Mouse (Mus musculus): ENCODE results near the gene Nisch. TPM values are rescaled to one million over a fixed set of nuclear protein-coding genes. Genes with fewer than 3 reads are reported as not detected.

The Nisch gene
- polyA plus RNA-seq, 1 experiment from 2014 or later: 346 TPM

DNA sequence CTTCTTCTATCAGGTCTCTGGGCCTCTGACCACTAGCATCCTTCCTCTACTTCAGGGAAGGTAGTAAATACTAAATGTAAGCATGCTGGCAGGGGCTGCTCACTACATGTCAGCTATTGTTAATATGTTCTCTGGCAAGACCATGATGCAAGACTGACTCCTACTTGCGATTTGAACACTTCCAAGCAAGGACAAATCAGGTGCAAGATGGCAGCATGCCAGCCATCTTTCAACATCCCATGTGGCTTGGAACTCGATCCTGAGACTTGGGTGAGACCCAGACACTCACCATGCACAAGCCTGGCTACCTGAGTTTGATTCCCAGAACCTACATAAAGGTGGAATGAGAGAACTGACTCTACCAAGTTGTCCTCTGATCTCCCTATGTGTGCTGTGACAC is 24.8 kb downstream of the Nisch start:
- Histone ChIP-seq H3K9me3 (ENCODE audit: control insufficient read depth, low read length) (no peaks in the 10 kb centered on the region), H3K4me1 (ENCODE audit: control insufficient read depth, insufficient read depth, low read length) (no peaks in the 10 kb centered on the region), H3K27ac (replicated peaks; ENCODE audit: low read depth, low read length) (no peak overlapping the region), H3K27me3 (ENCODE audit: control insufficient read depth, insufficient read depth, low read length) (no peaks in the 10 kb centered on the region), H3K36me3 (ENCODE audit: control insufficient read depth, insufficient read depth, low read length) (peaks cover 46% of the 10 kb centered on the region), H3K4me3 (ENCODE audit: low read depth, low read length) (no peak overlapping the region), H3K4me2 (ENCODE audit: low read depth, severe bottlenecking) (no peak overlapping the region), H3K9ac (ENCODE audit: low read length) (no peak overlapping the region)
- no peak for DNase-seq (ENCODE audit: low spot score)
- no peak for ATAC-seq (ENCODE audit: insufficient number of reproducible peaks, low FRiP score, low TSS enrichment, low read depth)
- 85% methylated on average over 2 of the region's 2 CpGs for WGBS

- no peak overlapping the region for H3K9ac ChIP-seq (ENCODE audit: low read length)
- H3K36me3 ChIP-seq (ENCODE audit: control insufficient read depth, insufficient read depth, low read length): peaks cover 61% of the 10 kb centered on the region
- H3K4me2 ChIP-seq (ENCODE audit: low read depth, severe bottlenecking): no peak overlapping the region
- H3K4me1 ChIP-seq (ENCODE audit: control insufficient read depth, insufficient read depth, low read length): no peaks in the 10 kb centered on the region
- no peak overlapping the region for H3K27ac ChIP-seq (replicated peaks; ENCODE audit: low read depth, low read length)
- ATAC-seq (ENCODE audit: insufficient number of reproducible peaks, low FRiP score, low TSS enrichment, low read depth): no peak
- no peaks in the 10 kb centered on the region for H3K27me3 ChIP-seq (ENCODE audit: control insufficient read depth, insufficient read depth, low read length)
- no peak for DNase-seq (ENCODE audit: low spot score)
- WGBS: 90% methylated on average over 3 of the region's 3 CpGs
- no peaks in the 10 kb centered on the region for H3K9me3 ChIP-seq (ENCODE audit: control insufficient read depth, low read length)
- no peak overlapping the region for H3K4me3 ChIP-seq (ENCODE audit: low read depth, low read length)
Observed at GRCm38 (mm10) chr14:31189348-31189747, 27.4 kb downstream of the Nisch start.

GRCm38 (mm10) chr14:31188771-31189181 is 28.0 kb downstream of the Nisch start:
- 96% methylated on average over 6 of the region's 6 CpGs for WGBS

DNA sequence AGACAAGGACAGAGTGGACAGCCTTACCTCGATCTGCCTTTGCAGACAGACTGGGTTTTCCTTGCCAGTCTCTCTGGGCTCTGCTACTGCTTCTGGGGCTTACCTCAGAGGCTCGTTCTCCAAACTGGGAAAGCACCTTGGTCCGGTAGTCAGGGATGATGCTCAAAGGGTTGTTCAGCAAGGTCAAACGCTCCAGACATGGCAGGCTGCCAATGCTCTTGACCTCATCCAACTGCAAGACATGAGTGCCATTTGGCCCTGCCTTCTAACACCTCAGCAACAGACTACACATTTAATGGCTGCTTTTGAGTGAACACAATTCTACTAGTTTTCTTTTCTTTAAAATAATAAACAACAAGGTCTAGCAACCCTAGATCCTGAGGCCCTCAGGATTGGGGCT is 30.1 kb downstream of the Nisch start:
- WGBS: 92% methylated on average over 4 of the region's 4 CpGs
- ATAC-seq (ENCODE audit: insufficient number of reproducible peaks, low FRiP score, low TSS enrichment, low read depth) (no peak), DNase-seq (ENCODE audit: low spot score) (no peak)
- Histone ChIP-seq H3K9ac (ENCODE audit: low read length) (no peak overlapping the region), H3K36me3 (ENCODE audit: control insufficient read depth, insufficient read depth, low read length) (peaks cover 69% of the 10 kb centered on the region), H3K27ac (replicated peaks; ENCODE audit: low read depth, low read length) (no peak overlapping the region), H3K4me1 (ENCODE audit: control insufficient read depth, insufficient read depth, low read length) (no peaks in the 10 kb centered on the region), H3K4me2 (ENCODE audit: low read depth, severe bottlenecking) (no peak overlapping the region), H3K9me3 (ENCODE audit: control insufficient read depth, low read length) (no peaks in the 10 kb centered on the region), H3K27me3 (ENCODE audit: control insufficient read depth, insufficient read depth, low read length) (no peaks in the 10 kb centered on the region), H3K4me3 (ENCODE audit: low read depth, low read length) (no peak overlapping the region)

More at GRCm38 (mm10) chr14:31188771-31189181, 28.0 kb downstream of the Nisch start:
- DNase-seq (ENCODE audit: low spot score) (no peak), ATAC-seq (ENCODE audit: insufficient number of reproducible peaks, low FRiP score, low TSS enrichment, low read depth) (no peak)
- Histone ChIP-seq H3K36me3 (ENCODE audit: control insufficient read depth, insufficient read depth, low read length) (peaks cover 64% of the 10 kb centered on the region), H3K9me3 (ENCODE audit: control insufficient read depth, low read length) (no peaks in the 10 kb centered on the region), H3K9ac (ENCODE audit: low read length) (no peak overlapping the region), H3K4me3 (ENCODE audit: low read depth, low read length) (no peak overlapping the region), H3K4me1 (ENCODE audit: control insufficient read depth, insufficient read depth, low read length) (no peaks in the 10 kb centered on the region), H3K4me2 (ENCODE audit: low read depth, severe bottlenecking) (no peak overlapping the region), H3K27me3 (ENCODE audit: control insufficient read depth, insufficient read depth, low read length) (no peaks in the 10 kb centered on the region), H3K27ac (replicated peaks; ENCODE audit: low read depth, low read length) (no peak overlapping the region)

- Histone ChIP-seq H3K9me3 (ENCODE audit: control insufficient read depth, low read length) (no peaks in the 10 kb centered on the region), H3K36me3 (ENCODE audit: control insufficient read depth, insufficient read depth, low read length) (peaks cover 71% of the 10 kb centered on the region), H3K9ac (ENCODE audit: low read length) (no peak overlapping the region), H3K4me3 (ENCODE audit: low read depth, low read length) (no peak overlapping the region), H3K4me2 (ENCODE audit: low read depth, severe bottlenecking) (no peak overlapping the region), H3K27ac (replicated peaks; ENCODE audit: low read depth, low read length) (no peak overlapping the region), H3K4me1 (ENCODE audit: control insufficient read depth, insufficient read depth, low read length) (no peaks in the 10 kb centered on the region), H3K27me3 (ENCODE audit: control insufficient read depth, insufficient read depth, low read length) (no peaks in the 10 kb centered on the region)
- 92% methylated on average over 12 of the region's 12 CpGs for WGBS
- ATAC-seq (ENCODE audit: insufficient number of reproducible peaks, low FRiP score, low TSS enrichment, low read depth): no peak
- no peak for DNase-seq (ENCODE audit: low spot score)
Observed at GRCm38 (mm10) chr14:31184195-31184594, 32.6 kb downstream of the Nisch start.

DNA sequence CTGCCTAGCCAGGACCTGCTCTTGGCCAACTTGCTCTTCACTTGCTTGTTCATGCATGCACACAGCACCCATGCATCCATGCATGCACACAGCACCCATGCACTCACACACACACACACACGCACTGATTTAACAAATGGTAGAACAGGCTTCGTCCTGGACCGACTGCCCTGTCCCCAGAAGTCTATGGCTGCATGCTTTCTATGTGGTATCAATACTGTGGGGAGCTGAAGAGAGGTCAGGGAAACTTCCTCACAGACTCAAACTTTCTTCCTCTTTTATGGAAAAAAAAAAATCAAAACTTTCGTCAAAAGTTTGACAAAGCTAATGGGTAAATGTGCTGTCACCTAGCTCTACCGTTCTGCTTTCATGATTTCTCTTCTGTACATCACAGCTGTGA is 33.2 kb downstream of the Nisch start:
- Histone ChIP-seq H3K36me3 (ENCODE audit: control insufficient read depth, insufficient read depth, low read length) (peaks cover 68% of the 10 kb centered on the region), H3K4me1 (ENCODE audit: control insufficient read depth, insufficient read depth, low read length) (no peaks in the 10 kb centered on the region), H3K27ac (replicated peaks; ENCODE audit: low read depth, low read length) (no peak overlapping the region), H3K4me3 (ENCODE audit: low read depth, low read length) (no peak overlapping the region), H3K27me3 (ENCODE audit: control insufficient read depth, insufficient read depth, low read length) (no peaks in the 10 kb centered on the region), H3K9me3 (ENCODE audit: control insufficient read depth, low read length) (no peaks in the 10 kb centered on the region), H3K9ac (ENCODE audit: low read length) (no peak overlapping the region), H3K4me2 (ENCODE audit: low read depth, severe bottlenecking) (no peak overlapping the region)
- DNase-seq (ENCODE audit: low spot score) (no peak), ATAC-seq (ENCODE audit: insufficient number of reproducible peaks, low FRiP score, low TSS enrichment, low read depth) (no peak)
- 95% methylated on average over 5 of the region's 5 CpGs for WGBS

- Histone ChIP-seq H3K27ac (replicated peaks; ENCODE audit: low read depth, low read length) (no peak overlapping the region), H3K4me1 (ENCODE audit: control insufficient read depth, insufficient read depth, low read length) (no peaks in the 10 kb centered on the region), H3K9me3 (ENCODE audit: control insufficient read depth, low read length) (no peaks in the 10 kb centered on the region), H3K27me3 (ENCODE audit: control insufficient read depth, insufficient read depth, low read length) (no peaks in the 10 kb centered on the region), H3K4me3 (ENCODE audit: low read depth, low read length) (no peak overlapping the region), H3K4me2 (ENCODE audit: low read depth, severe bottlenecking) (no peak overlapping the region), H3K9ac (ENCODE audit: low read length) (no peak overlapping the region), H3K36me3 (ENCODE audit: control insufficient read depth, insufficient read depth, low read length) (peaks cover 66% of the 10 kb centered on the region)
- 81% methylated on average over 2 of the region's 2 CpGs for WGBS
- ATAC-seq (ENCODE audit: insufficient number of reproducible peaks, low FRiP score, low TSS enrichment, low read depth) (no peak), DNase-seq (ENCODE audit: low spot score) (no peak)
Observed at GRCm38 (mm10) chr14:31182786-31183290, 33.9 kb downstream of the Nisch start.

DNA sequence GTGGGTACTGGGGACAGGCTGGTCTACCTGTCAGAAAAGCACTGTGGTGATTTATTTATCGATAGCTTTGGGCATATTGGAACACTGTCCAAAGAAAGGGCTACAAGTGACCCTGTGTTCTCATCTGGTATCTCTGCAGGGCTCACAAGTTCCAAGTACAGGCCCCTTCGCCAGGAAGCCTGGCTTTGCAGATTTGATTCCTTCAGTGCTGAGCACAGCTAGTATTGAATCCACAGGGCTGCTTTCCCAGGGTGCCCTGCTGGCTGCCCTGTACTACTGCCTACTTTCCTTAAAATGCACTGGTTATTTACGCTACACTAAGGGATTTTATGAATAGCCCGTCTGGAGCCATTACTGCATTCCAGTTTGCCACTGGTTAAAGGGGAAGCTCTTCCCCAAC is 35.2 kb downstream of the Nisch start:
- Histone ChIP-seq H3K27me3 (ENCODE audit: control insufficient read depth, insufficient read depth, low read length) (no peaks in the 10 kb centered on the region), H3K27ac (replicated peaks; ENCODE audit: low read depth, low read length) (no peak overlapping the region), H3K9me3 (ENCODE audit: control insufficient read depth, low read length) (no peaks in the 10 kb centered on the region), H3K4me3 (ENCODE audit: low read depth, low read length) (no peak overlapping the region), H3K36me3 (ENCODE audit: control insufficient read depth, insufficient read depth, low read length) (peaks cover 65% of the 10 kb centered on the region), H3K9ac (ENCODE audit: low read length) (no peak overlapping the region), H3K4me2 (ENCODE audit: low read depth, severe bottlenecking) (no peak overlapping the region), H3K4me1 (ENCODE audit: control insufficient read depth, insufficient read depth, low read length) (no peaks in the 10 kb centered on the region)
- WGBS: 89% methylated on average over 4 of the region's 4 CpGs
- DNase-seq (ENCODE audit: low spot score): no peak
- no peak for ATAC-seq (ENCODE audit: insufficient number of reproducible peaks, low FRiP score, low TSS enrichment, low read depth)

DNA sequence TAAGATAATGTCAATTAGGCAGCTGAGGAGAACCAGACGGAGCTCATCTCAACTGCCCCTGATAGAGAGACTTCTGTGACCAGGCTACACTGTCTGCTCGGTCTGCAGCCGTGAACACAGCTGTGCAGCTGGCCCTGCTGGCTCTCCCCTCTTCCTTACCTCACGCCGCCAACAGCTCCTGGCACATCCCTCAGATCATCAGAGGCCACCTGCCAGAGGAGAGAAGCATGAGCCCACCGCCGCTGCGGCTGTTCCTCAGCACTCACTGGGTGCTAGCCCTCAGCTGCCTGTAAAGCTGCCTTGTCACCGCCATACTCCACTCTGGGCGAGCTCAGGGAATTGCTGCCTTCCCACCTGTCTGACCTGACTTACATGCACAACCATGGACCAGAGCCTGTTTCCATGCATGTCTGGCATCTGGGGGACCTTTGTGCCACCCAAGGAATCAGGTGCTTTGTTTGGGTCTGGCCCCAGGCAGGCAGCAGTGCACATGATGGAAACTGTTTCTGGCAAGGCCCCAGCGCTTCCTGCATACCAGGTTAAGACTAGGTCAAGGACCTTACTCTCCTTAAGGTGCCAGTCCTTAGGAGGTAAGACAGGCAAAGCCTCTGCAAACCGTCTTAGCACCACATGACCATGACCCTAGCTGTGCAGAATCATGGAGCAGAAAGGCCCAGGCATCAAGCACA is 36.9 kb downstream of the Nisch start:
- Histone ChIP-seq H3K4me1 (ENCODE audit: control insufficient read depth, insufficient read depth, low read length) (no peaks in the 10 kb centered on the region), H3K27ac (replicated peaks; ENCODE audit: low read depth, low read length) (no peak overlapping the region), H3K27me3 (ENCODE audit: control insufficient read depth, insufficient read depth, low read length) (no peaks in the 10 kb centered on the region), H3K9ac (ENCODE audit: low read length) (no peak overlapping the region), H3K9me3 (ENCODE audit: control insufficient read depth, low read length) (no peaks in the 10 kb centered on the region), H3K4me3 (ENCODE audit: low read depth, low read length) (no peak overlapping the region), H3K4me2 (ENCODE audit: low read depth, severe bottlenecking) (no peak overlapping the region), H3K36me3 (ENCODE audit: control insufficient read depth, insufficient read depth, low read length) (peaks cover 67% of the 10 kb centered on the region)
- DNase-seq (ENCODE audit: low spot score) (no peak), ATAC-seq (ENCODE audit: insufficient number of reproducible peaks, low FRiP score, low TSS enrichment, low read depth) (no peak)
- WGBS: 92% methylated on average over 12 of the region's 12 CpGs
